Mouse (Mus musculus) kidney, adult 2 months (tissue): ENCODE results near the gene Clint1. TPM values are rescaled to one million over a fixed set of nuclear protein-coding genes. Genes with fewer than 3 reads are reported as not detected.
A peak's percentile ranks its signal among the peaks of the same experiment; 100 is the strongest.

Source experiments
- DNase-seq: peaks from one replicate; pipeline ENCODE4 v3.0.0; 2021
- H3K27ac ChIP-seq: fragments of 200-500 bp; 2 replicates; pipeline ENCODE4 v1.5.1; 2012; ENCODE audit warnings: low read depth, low read length, control low read depth, inconsistent platforms; ENCODE audit not compliant: insufficient read depth
- H3K27me3 ChIP-seq: fragments of 200-500 bp; replicated peaks from 2 replicates; pipeline ENCODE4 v1.6.1; 2012; ENCODE audit warnings: mild to moderate bottlenecking, moderate library complexity, low read length, inconsistent platforms; ENCODE audit not compliant: control insufficient read depth, insufficient read depth
- H3K36me3 ChIP-seq: fragments of 200-500 bp; 2 replicates; pipeline ENCODE4 v1.6.1; 2012; ENCODE audit warnings: mild to moderate bottlenecking, moderate library complexity, low read length, inconsistent platforms; ENCODE audit not compliant: control insufficient read depth, insufficient read depth
- H3K4me1 ChIP-seq: fragments of 200-500 bp; 2 replicates; pipeline ENCODE4 v1.6.1; 2011; ENCODE audit warnings: low read length; ENCODE audit not compliant: control insufficient read depth, insufficient read depth
- H3K4me3 ChIP-seq: fragments of 200-500 bp; 2 replicates; pipeline ENCODE4 v1.5.1; 2011; ENCODE audit warnings: mild to moderate bottlenecking, low read depth, low read length, control low read depth; ENCODE audit not compliant: insufficient read depth
- CTCF ChIP-seq: fragments of 200-500 bp; conservative IDR thresholded peaks from 2 replicates; pipeline ENCODE4 v1.5.1; 2011; ENCODE audit warnings: low read depth, mild to moderate bottlenecking, control low read depth, low read length, moderate library complexity, mixed read lengths; ENCODE audit not compliant: insufficient read depth, insufficient read length
- POLR2A ChIP-seq: fragments of 200-500 bp; IDR thresholded peaks from one replicate; pipeline ENCODE4 v1.6.1; 2011; ENCODE audit warnings: low read depth, low read length, control low read depth
- WGBS: fragments of 180-500 bp; shearing (Covaris S2); methylation state at CpG from one replicate; pipeline ENCODE4 v1.1.7; 2018; 5-methylcytosine and 5-hydroxymethylcytosine counted together
- polyA plus RNA-seq: library from polyadenylated mRNA; depleted of rRNA; stranded (reverse); fragments of >200 nt; gene quantifications from 2 replicates; pipeline ENCODE4 v1.2.3, GENCODE M21; 2012

The Clint1 gene
- polyA plus RNA-seq, 1 experiment = 63.0 TPM

- Histone ChIP-seq H3K4me3 (no peak overlapping the region), H3K4me1 (peaks cover 3% of the 10 kb centered on the region; the same call in 1 of the 2 replicates), H3K27ac (no peak overlapping the region), H3K27me3 (no peaks in the 10 kb centered on the region), H3K36me3 (no peaks in the 10 kb centered on the region)
- DNase-seq = no peak
- TF ChIP-seq CTCF (no peak), POLR2A (no peak)
- 57% methylated on average over 7 of the region's 7 CpGs for WGBS
Measured at GRCm38 (mm10) chr11:45847548-45847947, 4.3 kb upstream of the Clint1 start.

GRCm38 (mm10) chr11:45848253-45848652 lies 3.6 kb upstream of the Clint1 start:
- 91% methylated on average over 12 of the region's 12 CpGs for WGBS
- DNase-seq = no peak
- Histone ChIP-seq H3K27me3 (no peaks in the 10 kb centered on the region), H3K27ac (no peak overlapping the region), H3K36me3 (no peaks in the 10 kb centered on the region), H3K4me1 (peaks cover 6% of the 10 kb centered on the region; the same call in 1 of the 2 replicates), H3K4me3 (no peak overlapping the region)
- TF ChIP-seq CTCF = no peak
- TF ChIP-seq POLR2A = no peak

- H3K36me3 ChIP-seq = no peaks in the 10 kb centered on the region; the same call in 1 of the 2 replicates
- TF ChIP-seq POLR2A (no peak), CTCF (no peak)
- WGBS = 79% methylated on average over 4 of the region's 4 CpGs
- no peaks in the 10 kb centered on the region for H3K27me3 ChIP-seq
- H3K27ac ChIP-seq = no peak overlapping the region
- H3K4me3 ChIP-seq = no peak overlapping the region
- peaks cover 9% of the 10 kb centered on the region; the same call in 1 of the 2 replicates for H3K4me1 ChIP-seq
- DNase-seq = no peak
Measured at GRCm38 (mm10) chr11:45849203-45849602, 2.6 kb upstream of the Clint1 start.

GRCm38 (mm10) chr11:45849859-45850258 lies 2.0 kb upstream of the Clint1 start:
- H3K36me3 ChIP-seq = no peaks in the 10 kb centered on the region; the same call in 1 of the 2 replicates
- WGBS = 50% methylated on average over 3 of the region's 3 CpGs
- no peaks in the 10 kb centered on the region for H3K27me3 ChIP-seq
- DNase-seq = no peak
- TF ChIP-seq POLR2A (no peak), CTCF (no peak)
- H3K4me3 ChIP-seq = no peak overlapping the region
- H3K4me1 ChIP-seq = peaks cover 13% of the 10 kb centered on the region; the same call in 1 of the 2 replicates
- no peak overlapping the region for H3K27ac ChIP-seq

GRCm38 (mm10) chr11:45850317-45850716 lies 1.5 kb upstream of the Clint1 start:
- WGBS = 50% methylated on average over 3 of the region's 3 CpGs
- no peak for TF ChIP-seq POLR2A
- TF ChIP-seq CTCF = no peak
- H3K4me1 ChIP-seq = peaks cover 15% of the 10 kb centered on the region; the same call in 1 of the 2 replicates
- H3K27me3 ChIP-seq = no peaks in the 10 kb centered on the region
- DNase-seq = no peak
- peak overlapping the region; percentile 22 for H3K27ac ChIP-seq
- H3K36me3 ChIP-seq = no peaks in the 10 kb centered on the region; the same call in 1 of the 2 replicates
- no peak overlapping the region for H3K4me3 ChIP-seq

GRCm38 (mm10) chr11:45852124-45852994 lies 508 bp downstream of the Clint1 start:
- H3K4me3 ChIP-seq = peak overlapping the region; percentile 75
- 2% methylated on average over 50 of the region's 58 CpGs for WGBS
- H3K36me3 ChIP-seq = no peaks in the 10 kb centered on the region; the same call in 1 of the 2 replicates
- peak; percentile 54 for DNase-seq
- peaks cover 22% of the 10 kb centered on the region; the same call in 1 of the 2 replicates for H3K4me1 ChIP-seq
- H3K27ac ChIP-seq = peak overlapping the region; percentile 81
- no peaks in the 10 kb centered on the region for H3K27me3 ChIP-seq
- TF ChIP-seq POLR2A (no peak), CTCF (no peak)

- H3K27me3 ChIP-seq = no peaks in the 10 kb centered on the region
- H3K4me3 ChIP-seq = peak overlapping the region; percentile 75; the same call in 1 of the 2 replicates
- H3K27ac ChIP-seq = peak overlapping the region; percentile 91
- no peaks in the 10 kb centered on the region; the same call in 1 of the 2 replicates for H3K36me3 ChIP-seq
- 13% methylated on average over 6 of the region's 6 CpGs for WGBS
- TF ChIP-seq POLR2A (no peak), CTCF (no peak)
- DNase-seq = no peak
- H3K4me1 ChIP-seq = peaks cover 22% of the 10 kb centered on the region; the same call in 1 of the 2 replicates
Measured at GRCm38 (mm10) chr11:45852995-45853317, 1.1 kb downstream of the Clint1 start.
